Mouse (Mus musculus): ENCODE measurements around the gene Cops2. TPM values are rescaled to one million over a fixed set of nuclear protein-coding genes. Genes with fewer than 3 reads are reported as not detected.
A peak's percentile ranks its signal among the peaks of the same experiment; 100 is the strongest.

Gene Cops2
- total RNA-seq, 2 experiments from 2014 or later, result 91.2 to 92.3 TPM

- DNase-seq, result no peak
These were observed 32.7 kb downstream of the Cops2 start for GRCm38 (mm10) chr2:125826201-125826600.

- DNase-seq, result no peak
These were observed 38.5 kb downstream of the Cops2 start for GRCm38 (mm10) chr2:125820397-125820796.

- DNase-seq, result no peak
These were observed 44.9 kb downstream of the Cops2 start for GRCm38 (mm10) chr2:125813972-125814595.

- DNase-seq, result no peak
These were observed 47.6 kb downstream of the Cops2 start for GRCm38 (mm10) chr2:125811332-125811731.

DNA sequence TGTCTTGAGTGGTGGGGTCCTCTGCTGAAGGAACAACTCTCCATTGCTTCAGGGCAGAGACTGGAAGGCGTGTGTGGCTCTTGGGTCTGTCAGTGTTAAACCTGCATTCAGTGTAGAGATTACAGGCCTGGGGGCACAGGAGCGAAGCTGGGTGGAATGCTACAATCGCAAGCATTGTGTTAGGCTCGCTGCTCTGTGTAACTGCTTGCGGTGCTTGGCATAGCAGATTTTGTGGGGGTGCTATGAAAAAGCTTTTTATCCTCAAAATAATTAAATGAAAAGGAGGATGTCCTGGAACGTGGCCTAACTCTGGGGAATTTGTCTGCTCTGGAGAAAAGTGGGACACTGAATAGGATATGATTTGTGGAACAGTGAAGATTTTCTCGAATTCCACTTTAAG lies 49.4 kb downstream of the Cops2 start:
- no peak for DNase-seq

- no peak for DNase-seq
These were observed 53.1 kb downstream of the Cops2 start for GRCm38 (mm10) chr2:125805826-125806225.

GRCm38 (mm10) chr2:125801947-125802346 lies 57.0 kb downstream of the Cops2 start:
- DNase-seq, result no peak

- DNase-seq, result peak; percentile 20
These were observed 57.9 kb downstream of the Cops2 start for GRCm38 (mm10) chr2:125801038-125801437.

GRCm38 (mm10) chr2:125800428-125800827 lies 58.5 kb downstream of the Cops2 start:
- DNase-seq, result peak; percentile 27

DNA sequence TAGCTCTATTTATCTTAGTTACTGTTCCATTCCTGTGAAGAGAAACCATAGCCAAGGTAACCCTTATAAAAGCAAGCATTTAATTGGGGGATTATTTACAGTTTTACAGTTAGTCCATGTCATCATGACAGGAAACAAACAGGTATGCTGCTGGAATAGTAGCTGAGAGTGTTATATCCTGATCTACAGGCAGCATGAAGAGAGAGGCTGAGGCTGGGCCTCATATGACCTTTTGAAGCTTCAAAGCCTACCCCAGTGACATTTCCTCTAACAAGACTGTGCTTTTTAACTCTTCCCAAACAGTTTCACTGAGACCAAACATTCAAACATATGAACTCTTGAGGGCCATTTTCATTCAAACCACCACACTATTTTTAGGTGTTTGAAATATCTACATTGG lies 61.1 kb downstream of the Cops2 start:
- DNase-seq, result no peak

DNA sequence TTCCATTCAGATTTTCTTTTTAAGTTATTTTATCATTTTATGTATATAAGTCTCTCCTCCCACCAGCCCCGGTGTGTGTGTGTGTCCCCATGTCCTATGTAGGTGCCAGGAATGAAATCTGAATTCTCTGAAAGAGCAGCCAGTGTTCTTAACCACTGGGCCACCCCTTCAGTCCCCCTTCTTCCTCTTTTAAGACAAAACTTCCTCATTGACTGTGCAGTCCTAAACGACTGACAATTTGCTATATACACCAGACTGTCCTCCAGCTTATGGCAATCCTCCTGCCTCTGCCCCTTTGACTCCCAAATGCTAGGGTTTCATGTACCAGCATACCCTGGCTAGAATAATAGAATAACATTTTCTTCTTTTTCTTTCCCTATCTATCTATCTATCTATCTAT lies 63.8 kb downstream of the Cops2 start:
- no peak for DNase-seq

DNA sequence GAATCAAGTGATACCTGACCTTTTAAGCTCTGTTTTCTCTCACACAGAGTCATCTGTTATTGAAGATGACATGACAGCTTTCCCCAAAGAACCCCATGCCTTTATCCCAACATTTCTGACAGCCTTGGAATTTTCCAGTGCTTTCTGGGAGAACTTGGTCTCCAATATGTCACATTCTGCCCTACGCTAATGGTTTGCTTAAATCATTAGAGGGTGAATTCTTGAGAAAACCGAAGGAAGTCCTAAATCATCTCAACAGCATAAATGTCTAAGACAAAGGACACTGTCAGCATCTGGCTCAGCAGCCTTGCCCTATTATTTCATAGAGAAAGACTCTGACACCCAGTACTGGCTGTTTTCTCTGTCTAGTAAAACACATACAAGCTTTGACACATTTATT lies 64.8 kb downstream of the Cops2 start:
- no peak for DNase-seq

DNA sequence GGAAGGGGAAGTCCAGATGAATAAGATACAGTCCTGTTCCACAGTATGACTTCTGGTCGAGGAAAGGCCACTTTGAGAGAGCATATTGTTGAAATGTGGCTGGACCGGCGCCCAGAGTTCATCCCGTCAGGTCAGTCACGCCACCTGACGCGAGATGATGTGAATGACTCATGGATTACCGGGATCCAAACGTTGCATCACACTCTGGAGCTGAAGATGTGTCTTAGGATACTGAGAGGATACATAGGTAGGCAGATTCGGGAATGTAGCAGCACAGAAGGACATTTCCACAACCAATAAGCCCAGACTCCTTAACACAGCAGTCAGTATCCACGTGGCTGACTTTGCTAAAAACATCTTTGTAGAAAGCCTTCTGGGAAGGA lies 66.1 kb downstream of the Cops2 start:
- peak; percentile 45 for DNase-seq

- no peak for DNase-seq
These were observed 66.6 kb downstream of the Cops2 start for GRCm38 (mm10) chr2:125792144-125792878.

GRCm38 (mm10) chr2:125791485-125791885 lies 67.5 kb downstream of the Cops2 start:
- no peak for DNase-seq

- no peak for DNase-seq
These were observed 68.7 kb downstream of the Cops2 start for GRCm38 (mm10) chr2:125790242-125790641.

DNA sequence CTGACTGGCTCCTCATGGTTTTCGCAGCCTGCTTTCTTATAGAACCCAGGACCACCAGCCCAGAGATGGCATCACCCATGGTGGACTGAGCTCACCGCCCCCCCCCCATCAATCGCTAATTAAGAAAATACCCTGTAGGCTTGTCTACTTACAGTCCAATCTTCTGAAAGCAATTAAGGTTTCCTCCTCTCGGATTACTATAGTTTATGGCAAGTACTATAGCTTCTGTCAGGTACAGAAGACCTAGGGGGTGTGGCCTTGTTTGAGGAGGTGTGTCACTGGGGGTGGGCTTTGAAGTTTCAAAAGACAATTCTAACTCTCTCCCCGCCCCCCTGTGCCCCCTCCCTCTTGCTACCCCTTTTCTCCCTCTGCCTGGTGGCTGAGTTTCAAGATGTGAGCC lies 69.7 kb downstream of the Cops2 start:
- DNase-seq, result no peak

- DNase-seq, result no peak
These were observed 70.2 kb downstream of the Cops2 start for GRCm38 (mm10) chr2:125788785-125789184.

DNA sequence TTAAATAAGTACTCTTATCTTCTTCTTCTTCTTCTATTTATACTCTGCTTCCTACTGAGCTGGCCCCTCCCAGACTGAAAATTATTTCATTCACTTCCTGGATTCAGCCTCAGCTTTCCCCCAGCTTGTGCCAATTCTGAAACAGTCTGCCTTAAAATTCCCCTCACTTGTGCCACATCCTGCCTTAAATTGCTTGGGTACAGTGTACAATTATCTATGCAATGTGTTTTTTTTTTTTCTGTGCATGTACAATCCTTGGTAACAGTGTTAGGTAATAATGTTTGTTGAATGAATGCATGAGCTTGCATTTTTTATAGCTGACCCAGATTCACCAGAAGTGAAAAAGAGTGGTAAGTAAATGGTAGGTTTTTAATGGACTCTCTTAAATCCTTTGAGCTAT lies 70.6 kb downstream of the Cops2 start:
- DNase-seq, result no peak

GRCm38 (mm10) chr2:125785021-125785420 lies 73.9 kb downstream of the Cops2 start:
- no peak for DNase-seq

GRCm38 (mm10) chr2:125784392-125784791 lies 74.5 kb downstream of the Cops2 start:
- DNase-seq, result no peak

DNA sequence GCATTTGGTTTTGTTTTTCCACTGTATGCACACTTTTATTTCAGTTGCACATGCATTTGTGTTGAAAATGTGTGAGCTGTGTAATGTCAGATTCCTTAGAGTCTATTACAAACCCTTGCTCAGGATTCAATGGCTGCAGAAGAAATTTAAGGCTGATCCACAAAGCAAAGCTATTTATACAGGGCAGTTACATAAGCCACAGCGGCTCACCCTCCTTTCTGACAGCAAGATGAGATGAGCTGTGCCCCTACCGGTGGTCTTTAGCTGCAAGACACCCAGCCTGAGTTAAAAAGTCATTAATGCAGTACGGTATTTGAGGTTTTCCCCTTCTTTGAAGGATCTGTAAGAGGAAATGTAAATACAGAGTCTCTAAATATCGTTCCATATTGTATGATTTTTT lies 75.1 kb downstream of the Cops2 start:
- no peak for DNase-seq

GRCm38 (mm10) chr2:125782719-125783109 lies 76.2 kb downstream of the Cops2 start, which contains the start of gene Secisbp2l:
Gene Secisbp2l, minus strand, starts transcription at chr2:125782870.
- DNase-seq, result peak; percentile 97

- DNase-seq, result no peak
These were observed 76.8 kb downstream of the Cops2 start for GRCm38 (mm10) chr2:125781978-125782718.
